Mouse (Mus musculus): ENCODE measurements at regions not wholly inside any gene's neighbourhood (a gene's known extent, or its start where the extent isn't known, plus 50 kb on each side); places are given as distances from the start of the nearest gene placed in this dataset.
A peak's percentile ranks its signal among the peaks of the same experiment; 100 is the strongest.
"Not testable (repeated sequence)": the region's sequence is repeated elsewhere in the genome, so short reads cannot be mapped to it uniquely, and the experiment has no call there.

GRCm38 (mm10) chr17:48646626-48647195 is 192.0 kb downstream of the Unc5cl start:
- DNase-seq (ENCODE audit: low read depth, low spot score): no peak
- 63% methylated on average over 11 of the region's 11 CpGs for whole genome bisulfite sequencing

GRCm38 (mm10) chr17:48647431-48647830 is 192.7 kb downstream of the Unc5cl start:
- DNase-seq (ENCODE audit: low read depth, low spot score): no peak

GRCm38 (mm10) chr17:48650556-48650955 is 195.9 kb downstream of the Unc5cl start:
- 77% methylated on average over 13 of the region's 13 CpGs for WGBS
- DNase-seq (ENCODE audit: low read depth, low spot score): no peak

More at GRCm38 (mm10) chr17:48647431-48647830, 192.7 kb downstream of the Unc5cl start:
- 46% methylated on average over 14 of the region's 14 CpGs for WGBS

GRCm38 (mm10) chr17:48672749-48673148 is 218.0 kb downstream of the Unc5cl start:
- no peak for DNase-seq (ENCODE audit: low read depth, low spot score)
- 70% methylated on average over 3 of the region's 3 CpGs for WGBS

- 74% methylated on average over 12 of the region's 12 CpGs for WGBS
These were observed 223.6 kb downstream of the Unc5cl start for GRCm38 (mm10) chr17:48678216-48678832.

GRCm38 (mm10) chr17:48680331-48680730 is 225.6 kb downstream of the Unc5cl start:
- 82% methylated on average over 10 of the region's 10 CpGs for WGBS
- no peak for DNase-seq (ENCODE audit: low read depth, low spot score)

More at GRCm38 (mm10) chr17:48678216-48678832, 223.6 kb downstream of the Unc5cl start:
- no peak for DNase-seq (ENCODE audit: low read depth, low spot score)

- no peak for DNase-seq (ENCODE audit: low read depth, low spot score)
- WGBS: 55% methylated on average over 2 of the region's 2 CpGs
These were observed 234.2 kb downstream of the Unc5cl start for GRCm38 (mm10) chr17:48688944-48689343.

GRCm38 (mm10) chr17:48698456-48698855 is 233.7 kb upstream of the Lrfn2 start:
- no peak for DNase-seq (ENCODE audit: low read depth, low spot score)
- 90% methylated on average over 5 of the region's 5 CpGs for WGBS

GRCm38 (mm10) chr17:48700591-48700990 is 231.6 kb upstream of the Lrfn2 start:
- 25% methylated on average over 10 of the region's 10 CpGs for WGBS

GRCm38 (mm10) chr17:48720506-48720905 is 211.7 kb upstream of the Lrfn2 start:
- 73% methylated on average over 4 of the region's 4 CpGs for WGBS

More at GRCm38 (mm10) chr17:48700591-48700990, 231.6 kb upstream of the Lrfn2 start:
- DNase-seq (ENCODE audit: low read depth, low spot score): no peak

GRCm38 (mm10) chr17:48723286-48723685 is 208.9 kb upstream of the Lrfn2 start:
- DNase-seq (ENCODE audit: low read depth, low spot score): no peak
- 26% methylated on average over 10 of the region's 10 CpGs for WGBS

More at GRCm38 (mm10) chr17:48720506-48720905, 211.7 kb upstream of the Lrfn2 start:
- no peak for DNase-seq (ENCODE audit: low read depth, low spot score)

GRCm38 (mm10) chr17:48724513-48725112 is 207.6 kb upstream of the Lrfn2 start:
- WGBS: 30% methylated on average over 11 of the region's 11 CpGs
- peak; percentile 6 for DNase-seq (ENCODE audit: low read depth, low spot score)

GRCm38 (mm10) chr17:48726460-48726859 is 205.7 kb upstream of the Lrfn2 start:
- no peak for DNase-seq (ENCODE audit: low read depth, low spot score)
- WGBS: 74% methylated on average over 3 of the region's 3 CpGs

- 76% methylated on average over 9 of the region's 9 CpGs for WGBS
- no peak for DNase-seq (ENCODE audit: low read depth, low spot score)
These were observed 198.4 kb upstream of the Lrfn2 start for GRCm38 (mm10) chr17:48733801-48734200.

GRCm38 (mm10) chr17:48737181-48737580 is 195.0 kb upstream of the Lrfn2 start:
- 67% methylated on average over 2 of the region's 2 CpGs for WGBS
- DNase-seq (ENCODE audit: low read depth, low spot score): not testable (repeated sequence)

GRCm38 (mm10) chr17:48738708-48739107 is 193.5 kb upstream of the Lrfn2 start:
- 34% methylated on average over 5 of the region's 5 CpGs for WGBS

GRCm38 (mm10) chr17:48742769-48743405 is 189.3 kb upstream of the Lrfn2 start:
- 79% methylated on average over 13 of the region's 13 CpGs for WGBS
- DNase-seq (ENCODE audit: low read depth, low spot score): no peak

More at GRCm38 (mm10) chr17:48738708-48739107, 193.5 kb upstream of the Lrfn2 start:
- DNase-seq (ENCODE audit: low read depth, low spot score): peak; percentile 62

GRCm38 (mm10) chr17:48770099-48770498 is 162.1 kb upstream of the Lrfn2 start:
- no peak for DNase-seq (ENCODE audit: low read depth, low spot score)
- WGBS: 64% methylated on average over 2 of the region's 2 CpGs

- 80% methylated on average over 13 of the region's 13 CpGs for WGBS
- DNase-seq (ENCODE audit: low read depth, low spot score): no peak
These were observed 160.4 kb upstream of the Lrfn2 start for GRCm38 (mm10) chr17:48771721-48772320.
